Mouse (Mus musculus): ENCODE results near the gene Extl2. TPM values are rescaled to one million over a fixed set of nuclear protein-coding genes. Genes with fewer than 3 reads are reported as not detected.
A peak's percentile ranks its signal among the peaks of the same experiment; 100 is the strongest.

The Extl2 gene
- total RNA-seq (2021): 10 to 100 TPM; 10.6 to 15.3 TPM
- long read RNA-seq, experiment 1, transcript Extl2-201 (5 exons, 3,000 nt): major isoform, 6 of 11 reads
- long read RNA-seq, experiment 1, partial matches to known transcripts: 0 of 11 reads
- long read RNA-seq, experiment 1, other reads (novel, unspliced or antisense): 1 of 11 reads
- long read RNA-seq, experiment 2, transcript Extl2-201 (5 exons, 3,000 nt): major isoform, 29 of 51 reads
- long read RNA-seq, experiment 2, transcript Extl2-203 (5 exons, 2,840 nt): minor isoform, 14 of 51 reads
- long read RNA-seq, experiment 2, partial matches to known transcripts: 5 of 51 reads
- long read RNA-seq, experiment 2, other reads (novel, unspliced or antisense): 2 of 51 reads

GRCm38 (mm10) chr3:116006978-116007940, at the start of gene Extl2, which contains the start of gene Slc30a7:
Gene Extl2, plus strand, starts transcription at chr3:116007462.
Gene Slc30a7, minus strand, starts transcription at chr3:116007406.
- peak; percentile 78 to 83 for DNase-seq (ENCODE audit: low spot score in 2 of 2)

- DNase-seq (ENCODE audit: low spot score in 2 of 2): no peak
Observed at GRCm38 (mm10) chr3:115961311-115962027, 45.8 kb upstream of the Extl2 start.

GRCm38 (mm10) chr3:115962028-115962415, 45.2 kb upstream of the Extl2 start:
- DNase-seq (ENCODE audit: low spot score in 2 of 2): no peak

- no peak for DNase-seq (ENCODE audit: low spot score in 2 of 2)
Observed at GRCm38 (mm10) chr3:115963597-115963996, 43.7 kb upstream of the Extl2 start.

- DNase-seq (ENCODE audit: low spot score in 2 of 2): no peak
Observed at GRCm38 (mm10) chr3:115964071-115964470, 43.2 kb upstream of the Extl2 start.

- no peak for DNase-seq (ENCODE audit: low spot score in 2 of 2)
Observed at GRCm38 (mm10) chr3:115968745-115969530, 38.3 kb upstream of the Extl2 start.

GRCm38 (mm10) chr3:115971045-115971785, 36.0 kb upstream of the Extl2 start:
- DNase-seq (ENCODE audit: low spot score in 2 of 2): no peak

- DNase-seq (ENCODE audit: low spot score in 2 of 2): no peak
Observed at GRCm38 (mm10) chr3:115971891-115972646, 35.2 kb upstream of the Extl2 start.

- DNase-seq (ENCODE audit: low spot score in 2 of 2): no peak
Observed at GRCm38 (mm10) chr3:115974228-115974627, 33.0 kb upstream of the Extl2 start.

- no peak for DNase-seq (ENCODE audit: low spot score in 2 of 2)
Observed at GRCm38 (mm10) chr3:115974995-115975394, 32.3 kb upstream of the Extl2 start.

GRCm38 (mm10) chr3:115979000-115979399, 28.3 kb upstream of the Extl2 start:
- DNase-seq (ENCODE audit: low spot score in 2 of 2): no peak

- no peak for DNase-seq (ENCODE audit: low spot score in 2 of 2)
Observed at GRCm38 (mm10) chr3:115983217-115983616, 24.0 kb upstream of the Extl2 start.

- no peak for DNase-seq (ENCODE audit: low spot score in 2 of 2)
Observed at GRCm38 (mm10) chr3:115984653-115985052, 22.6 kb upstream of the Extl2 start.

- peak in 1 of 2 experiments; percentile 37 for DNase-seq (ENCODE audit: low spot score in 2 of 2)
Observed at GRCm38 (mm10) chr3:115985183-115985892, 21.9 kb upstream of the Extl2 start.

- DNase-seq (ENCODE audit: low spot score in 2 of 2): no peak
Observed at GRCm38 (mm10) chr3:115992103-115992502, 15.2 kb upstream of the Extl2 start.

- DNase-seq (ENCODE audit: low spot score in 2 of 2): no peak
Observed at GRCm38 (mm10) chr3:115992588-115992987, 14.7 kb upstream of the Extl2 start.

GRCm38 (mm10) chr3:115993025-115993424, 14.2 kb upstream of the Extl2 start:
- no peak for DNase-seq (ENCODE audit: low spot score in 2 of 2)

- DNase-seq (ENCODE audit: low spot score in 2 of 2): no peak
Observed at GRCm38 (mm10) chr3:115996929-115997328, 10.3 kb upstream of the Extl2 start.
